Mouse (Mus musculus) liver, embryonic 13.5 days (tissue): Measurements from ENCODE around the gene Lrp1. TPM values are rescaled to one million over a fixed set of nuclear protein-coding genes. Genes with fewer than 3 reads are reported as not detected.
A peak's percentile ranks its signal among the peaks of the same experiment; 100 is the strongest.

ENCODE experiments used
- ATAC-seq: fragments of 200-750 bp; cut with Nextera tagmentation; 2 replicates; pipeline ENCODE4 v1.8.0; 2017; ENCODE audit warnings: low read depth, mild to moderate bottlenecking, moderate number of reproducible peaks, moderate library complexity
- DNase-seq: peaks from one replicate; pipeline ENCODE4 v3.0.0; 2022
- H3K27ac ChIP-seq: fragments of 300-500 bp; sonication (generic); 2 replicates; pipeline ENCODE4 v1.5.1; 2015; ENCODE audit warnings: moderate library complexity, mild to moderate bottlenecking, inconsistent platforms
- H3K27me3 ChIP-seq: fragments of 300-500 bp; sonication (generic); 2 replicates; pipeline ENCODE4 v1.6.1; 2015; ENCODE audit warnings: mild to moderate bottlenecking, inconsistent platforms
- H3K36me3 ChIP-seq: fragments of 300-500 bp; sonication (generic); 2 replicates; pipeline ENCODE4 v1.6.1; 2015; ENCODE audit warnings: mild to moderate bottlenecking, inconsistent platforms
- H3K4me1 ChIP-seq: fragments of 300-500 bp; sonication (generic); replicated peaks from 2 replicates; pipeline ENCODE4 v1.6.1; 2015; ENCODE audit warnings: inconsistent platforms
- H3K4me2 ChIP-seq: fragments of 300-500 bp; sonication (generic); 2 replicates; pipeline ENCODE4 v1.6.1; 2015; ENCODE audit warnings: inconsistent platforms, mild to moderate bottlenecking, moderate library complexity
- H3K4me3 ChIP-seq: fragments of 300-500 bp; sonication (generic); replicated peaks from 2 replicates; pipeline ENCODE4 v1.5.1; 2015; ENCODE audit warnings: mild to moderate bottlenecking, inconsistent platforms
- H3K9ac ChIP-seq: fragments of 300-500 bp; sonication (generic); 2 replicates; pipeline ENCODE4 v1.6.1; 2015; ENCODE audit warnings: mild to moderate bottlenecking, inconsistent platforms
- H3K9me3 ChIP-seq: fragments of 300-500 bp; sonication (generic); replicated peaks from 2 replicates; pipeline ENCODE4 v1.6.1; 2016; ENCODE audit warnings: inconsistent platforms
- WGBS: fragments of 180-500 bp; shearing (Covaris S2); methylation state at CpG from one replicate; pipeline ENCODE4 v1.1.7; 2015; ENCODE audit not compliant: insufficient replicate concordance; 5-methylcytosine and 5-hydroxymethylcytosine counted together
- polyA plus RNA-seq: library from polyadenylated mRNA; unstranded; fragments of >200 nt; fragmentation: Nextera tagmentation; extraction: Ambion mirVana; gene quantifications from 2 replicates; pipeline ENCODE4 v1.2.1, GENCODE M21; 2015

Gene Lrp1
- polyA plus RNA-seq, 1 experiment from 2014 or later = 15.1 TPM

DNA sequence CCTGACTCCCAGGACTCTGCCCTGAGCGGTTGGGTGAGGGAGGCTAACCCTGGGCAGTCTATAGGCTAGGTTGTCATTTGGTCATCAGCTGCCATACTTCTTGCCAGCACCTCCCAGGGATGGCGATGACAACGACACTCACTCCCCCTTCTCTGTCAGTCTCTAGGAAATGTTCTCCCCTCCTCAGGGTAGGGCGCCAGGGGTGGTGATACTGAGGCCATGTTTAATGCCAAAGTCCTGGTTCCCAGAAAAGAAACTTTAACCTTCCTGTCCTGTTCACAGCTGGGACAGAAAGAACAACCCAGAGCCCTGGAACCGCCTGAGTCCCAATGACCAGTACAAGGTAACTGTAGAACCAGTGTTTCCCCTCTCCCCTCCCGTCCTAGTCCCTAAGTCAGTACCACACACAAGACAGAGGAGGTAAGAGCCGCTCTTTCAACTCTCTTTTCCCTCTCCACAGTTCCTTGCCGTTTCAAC lies 104.9 kb downstream of the Lrp1 start:
- peak overlapping the region; percentile 0; the same call in 1 of the 2 replicates for H3K4me3 ChIP-seq
- H3K4me1 ChIP-seq = peaks cover 79% of the 10 kb centered on the region
- H3K4me2 ChIP-seq = peak overlapping the region; percentile 49
- peaks cover 42% of the 10 kb centered on the region for H3K36me3 ChIP-seq
- no peak overlapping the region for H3K27ac ChIP-seq
- DNase-seq (no peak), ATAC-seq (no peak)
- no peaks in the 10 kb centered on the region for H3K9me3 ChIP-seq
- WGBS = 22% methylated on average over 8 of the region's 8 CpGs
- peaks cover 70% of the 10 kb centered on the region for H3K27me3 ChIP-seq
- H3K9ac ChIP-seq = peak overlapping the region; percentile 49; the same call in 1 of the 2 replicates

DNA sequence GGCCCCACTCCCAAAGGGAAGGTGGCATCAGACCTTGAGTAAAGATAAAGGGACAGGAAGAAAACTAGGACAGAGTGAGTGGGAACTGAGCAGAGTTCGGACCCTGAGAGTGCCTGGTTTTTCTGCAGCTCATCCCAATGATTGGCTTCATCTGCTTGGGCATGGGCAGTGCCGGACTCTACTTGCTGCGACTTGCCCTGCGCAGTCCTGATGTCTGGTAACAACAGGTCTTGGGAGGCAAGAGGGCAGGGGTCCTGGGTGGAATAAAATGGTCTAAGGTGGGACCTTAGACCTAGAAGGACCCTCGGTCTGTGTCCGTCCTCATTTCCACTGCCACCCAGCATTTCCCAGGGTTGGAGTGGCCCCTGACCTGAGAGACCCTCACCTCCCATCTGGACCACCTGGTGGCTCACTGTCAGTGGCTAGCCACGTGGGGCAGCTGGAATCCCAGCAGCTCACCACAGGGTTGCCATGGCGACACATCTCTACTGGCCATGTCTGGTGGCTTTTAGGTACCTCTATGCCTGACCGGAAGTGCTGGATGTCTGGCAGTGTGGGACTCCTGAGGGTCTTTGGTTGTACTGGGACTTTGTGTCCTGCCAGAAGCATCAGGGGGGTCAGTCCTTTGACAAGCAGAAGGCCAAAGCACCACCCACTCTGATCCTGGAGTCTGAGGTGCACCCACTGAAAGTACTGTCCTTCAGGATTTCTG lies 105.5 kb downstream of the Lrp1 start:
- H3K27ac ChIP-seq = no peak overlapping the region
- WGBS = 33% methylated on average over 9 of the region's 9 CpGs
- peaks cover 36% of the 10 kb centered on the region for H3K36me3 ChIP-seq
- ATAC-seq = no peak
- H3K9me3 ChIP-seq = no peaks in the 10 kb centered on the region
- no peak for DNase-seq
- H3K9ac ChIP-seq = no peak overlapping the region
- peak overlapping the region; percentile 3; the same call in 1 of the 2 replicates for H3K4me2 ChIP-seq
- H3K27me3 ChIP-seq = peaks cover 76% of the 10 kb centered on the region
- peaks cover 73% of the 10 kb centered on the region for H3K4me1 ChIP-seq
- no peak overlapping the region for H3K4me3 ChIP-seq

DNA sequence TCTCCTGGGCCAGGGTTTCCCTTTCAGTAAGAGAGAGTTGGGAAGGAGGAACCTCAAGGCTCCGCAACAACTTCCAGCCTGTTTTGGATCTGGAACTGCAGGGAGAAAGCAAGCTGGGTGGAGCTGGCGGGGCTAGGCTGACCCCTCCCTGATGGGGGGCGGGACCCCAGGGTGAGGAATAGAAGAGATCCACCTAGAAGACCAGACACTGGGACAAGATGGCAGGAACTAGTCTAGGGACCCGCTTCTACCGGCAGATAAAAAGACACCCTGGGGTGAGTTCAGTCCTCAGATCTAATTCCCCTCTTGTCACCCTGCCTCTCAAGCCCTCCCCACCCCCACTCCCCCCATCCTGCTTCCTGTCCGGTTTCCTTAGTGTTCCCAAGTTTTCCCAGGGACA lies 106.2 kb downstream of the Lrp1 start, which contains the start of gene Ndufa4l2:
TSS of gene Ndufa4l2 (plus strand) at position 204 of the 400 bp plus-strand sequence.
- no peaks in the 10 kb centered on the region for H3K9me3 ChIP-seq
- H3K9ac ChIP-seq = peak within 1 kb of the TSS; percentile 60
- peak within 1 kb of the TSS; percentile 73 for H3K4me2 ChIP-seq
- H3K36me3 ChIP-seq = peaks cover 30% of the 10 kb centered on the region
- H3K27me3 ChIP-seq = peaks cover 82% of the 10 kb centered on the region
- ATAC-seq (no peak), DNase-seq (no peak)
- no peak within 1 kb of the TSS for H3K27ac ChIP-seq
- H3K4me3 ChIP-seq = peak within 1 kb of the TSS; percentile 46
- 7% methylated on average over 6 of the region's 6 CpGs for WGBS
- peaks cover 67% of the 10 kb centered on the region for H3K4me1 ChIP-seq

DNA sequence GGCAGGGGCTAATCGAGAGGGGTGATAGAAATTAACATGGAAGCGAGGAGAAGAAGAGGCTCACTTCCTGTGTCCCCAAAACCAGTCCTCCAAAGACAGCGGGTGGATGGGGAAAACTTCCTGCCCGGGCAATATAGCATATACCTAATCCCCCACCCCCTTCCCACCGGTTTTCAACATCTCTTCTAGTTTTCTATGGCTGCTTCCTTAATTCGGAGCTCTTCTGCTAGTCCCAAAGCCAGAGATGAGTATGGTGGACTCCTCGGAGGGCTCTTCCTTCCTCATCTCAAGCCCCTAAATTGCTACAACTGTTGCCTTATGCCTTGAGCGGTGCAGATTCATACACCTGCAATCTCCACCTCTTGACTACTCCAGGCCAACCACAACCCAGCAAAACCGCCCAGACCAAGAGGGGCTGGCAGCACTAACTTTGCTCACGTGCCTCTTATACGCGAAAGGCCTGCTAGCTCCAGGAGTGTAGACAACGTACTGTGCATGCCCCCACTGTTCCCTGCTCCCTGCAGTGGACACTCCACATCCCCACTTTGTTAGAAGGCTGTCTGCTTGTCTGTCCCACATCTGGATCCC lies 106.7 kb downstream of the Lrp1 start:
- H3K4me2 ChIP-seq = peak overlapping the region; percentile 73
- H3K9me3 ChIP-seq = no peaks in the 10 kb centered on the region
- WGBS = 6% methylated on average over 13 of the region's 13 CpGs
- H3K36me3 ChIP-seq = peaks cover 24% of the 10 kb centered on the region
- ATAC-seq (no peak), DNase-seq (no peak)
- peak overlapping the region; percentile 46 for H3K4me3 ChIP-seq
- H3K27ac ChIP-seq = no peak overlapping the region
- H3K27me3 ChIP-seq = peaks cover 88% of the 10 kb centered on the region
- peak overlapping the region; percentile 60 for H3K9ac ChIP-seq
- peaks cover 71% of the 10 kb centered on the region for H3K4me1 ChIP-seq

DNA sequence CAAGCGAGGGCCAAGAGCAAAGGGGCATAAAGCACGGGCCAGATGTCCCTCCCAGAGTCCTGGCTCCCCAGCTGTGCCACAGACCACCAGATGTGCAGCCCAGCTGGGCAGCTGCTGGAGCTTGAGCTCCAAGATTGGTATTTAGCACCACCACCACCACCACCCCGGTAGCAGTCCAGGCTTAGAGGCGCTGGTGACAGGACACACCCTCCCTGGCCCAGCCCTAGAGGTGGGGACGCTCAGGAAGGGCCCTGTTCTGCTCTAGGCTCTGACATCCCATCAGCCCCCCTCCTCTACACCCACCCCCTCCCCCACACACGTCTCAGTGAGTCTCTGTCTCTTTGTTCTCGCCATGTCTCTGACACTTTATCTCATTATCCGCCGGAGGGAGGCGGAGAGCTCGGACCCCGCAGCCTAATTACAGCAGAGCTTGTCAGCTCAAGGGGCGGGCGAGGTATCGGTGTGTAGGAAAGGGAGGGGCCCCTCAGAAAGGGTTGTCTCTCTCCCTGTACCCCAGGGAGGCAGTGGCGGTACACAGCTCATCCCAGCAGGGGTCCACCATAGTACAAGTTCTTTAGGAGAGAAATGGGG lies 107.4 kb downstream of the Lrp1 start:
- no peak overlapping the region for H3K27ac ChIP-seq
- peaks cover 78% of the 10 kb centered on the region for H3K4me1 ChIP-seq
- WGBS = 1% methylated on average over 16 of the region's 16 CpGs
- ATAC-seq (peak; percentile 56), DNase-seq (peak; percentile 51)
- no peaks in the 10 kb centered on the region for H3K9me3 ChIP-seq
- peaks cover 94% of the 10 kb centered on the region for H3K27me3 ChIP-seq
- peak overlapping the region; percentile 73 for H3K4me2 ChIP-seq
- H3K4me3 ChIP-seq = peak overlapping the region; percentile 46
- H3K36me3 ChIP-seq = peaks cover 18% of the 10 kb centered on the region
- peak overlapping the region; percentile 60 for H3K9ac ChIP-seq

DNA sequence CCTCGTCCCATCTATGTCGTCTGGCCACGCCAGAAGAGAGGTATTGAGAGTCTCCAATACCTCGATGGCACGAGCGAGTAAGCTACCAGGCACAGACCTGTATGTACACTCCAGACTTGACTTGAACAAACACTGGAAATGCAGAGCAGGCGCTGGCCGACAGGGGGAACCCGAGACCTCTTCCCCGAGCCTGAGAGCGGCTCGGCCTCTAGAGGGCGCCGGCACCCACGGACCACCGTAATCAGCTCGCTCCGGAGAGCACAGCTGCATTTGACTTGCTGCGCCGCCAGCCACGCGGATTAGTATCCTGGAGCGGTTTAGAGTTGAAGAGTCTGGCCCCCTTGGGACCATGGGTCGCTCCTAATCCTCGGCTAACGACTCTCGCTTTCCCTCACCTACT lies 108.1 kb downstream of the Lrp1 start:
- Histone ChIP-seq H3K9ac (peak overlapping the region; percentile 60), H3K9me3 (no peaks in the 10 kb centered on the region), H3K4me3 (peak overlapping the region; percentile 46), H3K36me3 (peaks cover 10% of the 10 kb centered on the region), H3K27me3 (peaks cover 97% of the 10 kb centered on the region), H3K4me1 (peaks cover 78% of the 10 kb centered on the region), H3K4me2 (peak overlapping the region; percentile 73), H3K27ac (peak overlapping the region; percentile 36; the same call in 1 of the 2 replicates)
- under 1% methylated on average over 27 of the region's 27 CpGs for WGBS
- peak; percentile 55 for ATAC-seq
- peak; percentile 85 for DNase-seq

DNA sequence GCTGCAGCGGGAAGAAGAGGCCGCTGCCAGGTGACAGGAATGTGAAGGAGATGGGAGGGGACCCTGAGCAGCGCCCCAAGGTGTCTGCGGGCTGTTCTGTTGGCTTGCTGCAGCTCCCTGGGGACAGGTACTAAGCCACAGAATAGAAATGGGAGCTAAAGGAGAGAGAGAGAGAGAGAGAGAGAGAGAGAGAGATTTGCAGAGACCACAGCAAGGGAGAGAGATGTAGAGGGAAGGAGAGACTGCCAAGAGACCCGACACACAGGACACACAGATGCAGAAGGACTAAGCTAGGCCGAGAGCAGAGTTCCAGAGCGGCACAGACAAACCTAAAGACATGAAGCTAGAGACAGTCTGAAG lies 108.7 kb downstream of the Lrp1 start:
- H3K4me1 ChIP-seq = peaks cover 73% of the 10 kb centered on the region
- DNase-seq (no peak), ATAC-seq (no peak)
- no peak overlapping the region; the same call in 1 of the 2 replicates for H3K9ac ChIP-seq
- H3K36me3 ChIP-seq = peaks cover 5% of the 10 kb centered on the region
- no peaks in the 10 kb centered on the region for H3K9me3 ChIP-seq
- WGBS = 4% methylated on average over 7 of the region's 7 CpGs
- peaks cover 97% of the 10 kb centered on the region for H3K27me3 ChIP-seq
- H3K27ac ChIP-seq = no peak overlapping the region
- H3K4me3 ChIP-seq = peak overlapping the region; percentile 52
- H3K4me2 ChIP-seq = peak overlapping the region; percentile 73

DNA sequence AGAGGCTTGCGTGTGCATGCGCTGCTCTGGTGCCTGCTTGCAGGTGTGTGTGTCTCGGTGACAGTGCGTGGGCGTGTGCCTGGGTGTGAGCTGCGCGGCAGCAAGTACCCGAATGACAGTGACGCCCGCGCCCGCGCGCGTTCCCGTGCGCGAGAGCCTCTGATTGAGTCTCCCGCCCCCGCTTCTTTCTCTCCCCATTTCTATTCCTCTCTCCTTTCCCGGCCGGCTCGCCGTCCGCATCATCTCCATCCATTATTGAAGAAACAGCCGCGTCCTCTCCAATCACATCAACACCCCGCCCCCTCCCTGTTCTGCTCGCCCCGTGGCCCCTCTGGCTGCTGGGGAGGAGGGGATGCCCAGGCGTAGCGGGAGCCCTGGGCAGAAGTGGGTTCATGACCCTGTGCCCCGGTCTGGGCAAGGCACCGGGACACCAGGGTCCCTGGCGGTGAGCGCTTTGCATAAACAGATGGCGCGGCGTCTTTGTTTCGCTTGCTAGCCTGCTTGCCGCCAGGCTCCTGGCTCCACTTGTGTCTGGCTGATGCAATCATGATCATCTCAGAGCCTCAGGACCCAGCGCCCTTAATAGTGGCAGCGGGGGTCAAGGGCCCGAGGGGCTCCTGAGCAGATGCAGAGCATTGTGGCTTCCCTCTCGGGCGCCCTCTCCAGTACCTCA lies 109.2 kb downstream of the Lrp1 start:
- H3K9me3 ChIP-seq = no peaks in the 10 kb centered on the region
- H3K4me3 ChIP-seq = peak overlapping the region; percentile 52
- H3K27me3 ChIP-seq = peaks cover 98% of the 10 kb centered on the region
- peak overlapping the region; percentile 73 for H3K4me2 ChIP-seq
- ATAC-seq (no peak), DNase-seq (no peak)
- WGBS = 3% methylated on average over 43 of the region's 46 CpGs
- H3K4me1 ChIP-seq = peaks cover 68% of the 10 kb centered on the region
- H3K27ac ChIP-seq = no peak overlapping the region
- no peaks in the 10 kb centered on the region for H3K36me3 ChIP-seq
- peak overlapping the region; percentile 50 for H3K9ac ChIP-seq

DNA sequence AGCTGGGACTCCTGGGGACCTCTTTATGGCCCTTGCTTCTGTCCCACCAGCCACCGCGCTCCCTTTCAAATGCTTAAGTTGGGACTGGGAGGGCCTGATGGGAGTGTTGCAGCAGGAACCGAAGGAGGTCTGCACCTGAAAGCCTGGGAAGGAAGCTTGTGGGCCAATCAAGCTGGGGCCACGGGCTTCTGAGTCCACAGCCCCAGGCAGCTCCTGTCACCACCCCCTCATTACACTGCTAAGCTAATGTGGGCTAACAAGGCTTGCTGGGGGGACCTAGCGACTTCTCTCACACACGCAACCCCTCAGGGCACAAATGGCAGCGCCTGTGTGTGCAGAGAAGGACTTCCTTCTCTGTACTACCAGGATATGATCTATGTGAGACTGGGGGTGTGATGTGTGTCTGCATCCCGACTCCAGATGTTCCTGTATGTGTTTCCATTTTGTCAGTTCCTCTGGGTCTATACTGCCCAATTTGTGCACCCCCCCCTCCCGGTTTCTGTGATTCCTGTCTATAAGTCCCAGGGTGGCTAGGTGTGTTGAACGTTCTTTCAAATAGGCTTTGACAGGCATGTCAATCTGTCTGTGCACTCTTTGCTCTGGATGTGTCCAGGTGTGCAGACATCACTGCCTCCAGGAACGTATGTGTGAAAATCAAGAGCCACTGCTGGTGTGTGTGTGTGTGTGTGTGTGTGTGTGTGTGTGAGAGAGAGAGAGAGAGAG lies 109.9 kb downstream of the Lrp1 start:
- no peak overlapping the region; the same call in 1 of the 2 replicates for H3K4me3 ChIP-seq
- ATAC-seq = no peak

DNA sequence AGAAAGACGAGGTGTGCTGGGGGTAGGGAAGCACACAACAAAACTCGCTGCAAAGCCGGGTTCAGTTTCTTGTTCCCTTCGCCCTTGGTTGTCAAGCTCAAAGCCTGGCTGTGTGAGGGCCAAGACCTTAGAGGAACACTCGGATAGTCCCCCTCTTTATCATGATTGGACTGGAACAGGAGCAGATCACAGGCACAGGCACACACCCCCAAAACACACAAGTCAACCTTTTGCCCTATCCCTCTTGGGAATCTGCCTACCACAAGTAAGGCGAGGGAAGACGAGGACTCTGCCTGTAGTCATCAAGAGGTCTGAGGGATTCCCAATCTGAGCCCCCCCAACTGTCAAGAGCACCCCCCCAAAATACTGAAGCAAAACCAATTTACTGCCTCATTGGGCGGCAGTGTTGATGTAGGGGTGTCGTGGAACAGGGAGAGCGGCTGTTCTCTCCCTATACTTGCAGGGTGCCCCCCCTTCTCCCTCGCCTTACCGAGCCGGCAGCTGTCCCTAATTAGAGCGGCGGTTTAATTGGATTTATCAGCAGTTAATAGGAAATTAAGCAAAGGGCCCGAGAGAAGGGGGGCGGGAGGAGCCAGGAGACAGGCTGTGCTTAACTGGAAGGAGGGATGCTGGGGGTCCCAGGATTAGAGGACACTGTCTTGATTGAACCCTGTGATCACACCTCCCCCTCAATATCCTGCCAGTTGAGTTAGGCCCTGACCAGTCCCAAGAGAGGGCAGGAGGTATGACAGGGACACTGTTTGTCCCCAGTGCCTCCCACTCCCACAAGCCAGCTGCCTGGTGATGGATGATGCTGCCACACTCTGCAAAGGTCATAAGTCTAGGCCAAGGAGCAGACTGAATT lies 110.9 kb downstream of the Lrp1 start:
- ATAC-seq (no peak), DNase-seq (no peak)
- Histone ChIP-seq H3K36me3 (no peaks in the 10 kb centered on the region), H3K9me3 (no peaks in the 10 kb centered on the region), H3K27ac (no peak overlapping the region), H3K27me3 (peaks cover 89% of the 10 kb centered on the region), H3K4me2 (0 out of 2 replicates have a peak overlapping the region, but pooled peaks have one; percentile 71), H3K9ac (no peak overlapping the region), H3K4me1 (peaks cover 50% of the 10 kb centered on the region), H3K4me3 (peak overlapping the region; percentile 48)
- WGBS = 10% methylated on average over 17 of the region's 17 CpGs

More for the DNA sequence above, 109.9 kb downstream of the Lrp1 start:
- H3K27ac ChIP-seq = no peak overlapping the region
- no peak for DNase-seq
- WGBS = 9% methylated on average over 11 of the region's 11 CpGs
- H3K4me2 ChIP-seq = peak overlapping the region; percentile 73
- peaks cover 60% of the 10 kb centered on the region for H3K4me1 ChIP-seq
- H3K27me3 ChIP-seq = peaks cover 99% of the 10 kb centered on the region
- no peaks in the 10 kb centered on the region for H3K36me3 ChIP-seq
- no peaks in the 10 kb centered on the region for H3K9me3 ChIP-seq
- peak overlapping the region; percentile 50; the same call in 1 of the 2 replicates for H3K9ac ChIP-seq
